Mouse (Mus musculus): ENCODE results near the gene Pde3a. TPM values are rescaled to one million over a fixed set of nuclear protein-coding genes. Genes with fewer than 3 reads are reported as not detected.

Pde3a gene
- polyA plus RNA-seq, 1 experiment = not detected

- Histone ChIP-seq H3K27me3 (ENCODE audit: control insufficient read depth, insufficient read depth, insufficient read length) (no peaks in the 10 kb centered on the region), H3K79me2 (ENCODE audit: control insufficient read depth, insufficient read depth) (no peaks in the 10 kb centered on the region), H3K4me2 (ENCODE audit: low read depth) (no peak overlapping the region), H3K36me3 (ENCODE audit: control insufficient read depth, insufficient read depth) (no peaks in the 10 kb centered on the region), H3K4me3 (no peak overlapping the region), H3ac (ENCODE audit: control insufficient read depth, insufficient read length) (no peak overlapping the region)
- no peak for TF ChIP-seq CEBPB (IDR thresholded peaks at IDR 0.05; ENCODE audit: insufficient read depth, poor library complexity, severe bottlenecking)
- no peak for TF ChIP-seq TCF3 (IDR thresholded peaks at IDR 0.05; ENCODE audit: insufficient read length, low read depth)
- TF ChIP-seq TCF12 (IDR thresholded peaks at IDR 0.05; ENCODE audit: insufficient read depth, poor library complexity, severe bottlenecking) = no peak
- TF ChIP-seq REST (IDR thresholded peaks at IDR 0.05; ENCODE audit: insufficient read depth, insufficient read length) = no peak
- TF ChIP-seq E2F4 (IDR thresholded peaks at IDR 0.05; ENCODE audit: insufficient read depth) = no peak
- no peak for TF ChIP-seq SRF (IDR thresholded peaks at IDR 0.05; ENCODE audit: control insufficient read depth, insufficient read length, low read depth)
- TF ChIP-seq MYOG (IDR thresholded peaks at IDR 0.05; ENCODE audit: control insufficient read depth in 1 of 3, insufficient read depth in 1 of 3, insufficient read length in 2 of 3, low read depth in 2 of 3) = no peak
- no peak for TF ChIP-seq POLR2AphosphoS2 (IDR thresholded peaks at IDR 0.05; ENCODE audit: insufficient read length, low read depth)
- TF ChIP-seq USF1 (IDR thresholded peaks at IDR 0.05; ENCODE audit: low read depth) = no peak
- TF ChIP-seq MAX (IDR thresholded peaks at IDR 0.05; ENCODE audit: low read depth) = no peak
- no peak for TF ChIP-seq MYOD1 (IDR thresholded peaks at IDR 0.05; ENCODE audit: control insufficient read depth in 1 of 3, insufficient read length in 2 of 3, low read depth in 2 of 3)
- no peak for TF ChIP-seq POLR2A (IDR thresholded peaks at IDR 0.05; ENCODE audit: insufficient read length, low read depth)
Observed at GRCm38 (mm10) chr6:141232756-141233382, 16.2 kb upstream of the Pde3a start.

GRCm38 (mm10) chr6:141241809-141242208 is 7.3 kb upstream of the Pde3a start:
- H3K36me3 ChIP-seq (ENCODE audit: control insufficient read depth, insufficient read depth) = no peaks in the 10 kb centered on the region
- no peak for TF ChIP-seq REST (IDR thresholded peaks at IDR 0.05; ENCODE audit: insufficient read depth, insufficient read length)
- TF ChIP-seq TCF3 (IDR thresholded peaks at IDR 0.05; ENCODE audit: insufficient read length, low read depth) = no peak
- no peak for TF ChIP-seq POLR2AphosphoS2 (IDR thresholded peaks at IDR 0.05; ENCODE audit: insufficient read length, low read depth)
- no peak for TF ChIP-seq USF1 (IDR thresholded peaks at IDR 0.05; ENCODE audit: low read depth)
- no peak for TF ChIP-seq SRF (IDR thresholded peaks at IDR 0.05; ENCODE audit: control insufficient read depth, insufficient read length, low read depth)
- no peak for TF ChIP-seq POLR2A (IDR thresholded peaks at IDR 0.05; ENCODE audit: insufficient read length, low read depth)
- no peak for TF ChIP-seq TCF12 (IDR thresholded peaks at IDR 0.05; ENCODE audit: insufficient read depth, poor library complexity, severe bottlenecking)
- no peak for TF ChIP-seq E2F4 (IDR thresholded peaks at IDR 0.05; ENCODE audit: insufficient read depth)
- TF ChIP-seq MYOD1 (IDR thresholded peaks at IDR 0.05; ENCODE audit: control insufficient read depth in 1 of 3, insufficient read length in 2 of 3, low read depth in 2 of 3) = no peak
- no peak for TF ChIP-seq CEBPB (IDR thresholded peaks at IDR 0.05; ENCODE audit: insufficient read depth, poor library complexity, severe bottlenecking)
- TF ChIP-seq MYOG (IDR thresholded peaks at IDR 0.05; ENCODE audit: control insufficient read depth in 1 of 3, insufficient read depth in 1 of 3, insufficient read length in 2 of 3, low read depth in 2 of 3) = no peak
- no peak for TF ChIP-seq MAX (IDR thresholded peaks at IDR 0.05; ENCODE audit: low read depth)

DNA sequence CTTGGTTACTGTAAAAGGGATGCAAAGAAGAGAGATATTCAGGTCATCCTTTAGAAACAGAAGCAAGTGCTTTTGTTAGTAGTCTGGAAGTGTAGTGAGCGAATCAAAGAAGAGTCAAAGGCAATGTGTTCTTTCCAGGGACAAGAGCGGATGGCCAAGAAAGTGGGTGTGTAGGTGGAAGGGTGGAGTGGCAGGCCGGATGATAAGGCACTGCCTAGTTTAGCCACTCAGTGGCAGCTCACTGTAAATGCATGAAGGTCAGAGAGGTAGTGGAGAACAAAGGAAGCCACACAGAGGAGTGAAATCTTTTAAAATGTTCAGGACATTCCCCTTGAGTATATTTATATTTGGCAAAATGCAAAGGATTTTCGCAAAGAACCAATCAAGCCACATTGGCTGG is 4.0 kb upstream of the Pde3a start:
- Histone ChIP-seq H3K27me3 (ENCODE audit: control insufficient read depth, insufficient read depth, insufficient read length) (no peaks in the 10 kb centered on the region), H3K4me3 (no peak overlapping the region)

More at GRCm38 (mm10) chr6:141241809-141242208, 7.3 kb upstream of the Pde3a start:
- no peak overlapping the region for H3K4me2 ChIP-seq (ENCODE audit: low read depth)
- H3K79me2 ChIP-seq (ENCODE audit: control insufficient read depth, insufficient read depth) = no peaks in the 10 kb centered on the region
- H3K27me3 ChIP-seq (ENCODE audit: control insufficient read depth, insufficient read depth, insufficient read length) = no peaks in the 10 kb centered on the region
- H3K4me3 ChIP-seq = no peak overlapping the region
- H3ac ChIP-seq (ENCODE audit: control insufficient read depth, insufficient read length) = no peak overlapping the region

GRCm38 (mm10) chr6:141246391-141246790 is 2.7 kb upstream of the Pde3a start:
- Histone ChIP-seq H3K36me3 (ENCODE audit: control insufficient read depth, insufficient read depth) (no peaks in the 10 kb centered on the region), H3K4me2 (ENCODE audit: low read depth) (no peak overlapping the region), H3K79me2 (ENCODE audit: control insufficient read depth, insufficient read depth) (no peaks in the 10 kb centered on the region), H3K27me3 (ENCODE audit: control insufficient read depth, insufficient read depth, insufficient read length) (no peaks in the 10 kb centered on the region), H3ac (ENCODE audit: control insufficient read depth, insufficient read length) (no peak overlapping the region), H3K4me3 (no peak overlapping the region)
- TF ChIP-seq POLR2AphosphoS2 (IDR thresholded peaks at IDR 0.05; ENCODE audit: insufficient read length, low read depth) (no peak), TCF12 (IDR thresholded peaks at IDR 0.05; ENCODE audit: insufficient read depth, poor library complexity, severe bottlenecking) (no peak), MYOD1 (IDR thresholded peaks at IDR 0.05; ENCODE audit: control insufficient read depth in 1 of 3, insufficient read length in 2 of 3, low read depth in 2 of 3) (no peak), CEBPB (IDR thresholded peaks at IDR 0.05; ENCODE audit: insufficient read depth, poor library complexity, severe bottlenecking) (no peak), POLR2A (IDR thresholded peaks at IDR 0.05; ENCODE audit: insufficient read length, low read depth) (no peak), TCF3 (IDR thresholded peaks at IDR 0.05; ENCODE audit: insufficient read length, low read depth) (no peak), USF1 (IDR thresholded peaks at IDR 0.05; ENCODE audit: low read depth) (no peak), REST (IDR thresholded peaks at IDR 0.05; ENCODE audit: insufficient read depth, insufficient read length) (no peak), MYOG (IDR thresholded peaks at IDR 0.05; ENCODE audit: control insufficient read depth in 1 of 3, insufficient read depth in 1 of 3, insufficient read length in 2 of 3, low read depth in 2 of 3) (no peak), E2F4 (IDR thresholded peaks at IDR 0.05; ENCODE audit: insufficient read depth) (no peak), MAX (IDR thresholded peaks at IDR 0.05; ENCODE audit: low read depth) (no peak), SRF (IDR thresholded peaks at IDR 0.05; ENCODE audit: control insufficient read depth, insufficient read length, low read depth) (no peak)

More for the DNA sequence above, 4.0 kb upstream of the Pde3a start:
- Histone ChIP-seq H3ac (ENCODE audit: control insufficient read depth, insufficient read length) (no peak overlapping the region), H3K79me2 (ENCODE audit: control insufficient read depth, insufficient read depth) (no peaks in the 10 kb centered on the region), H3K36me3 (ENCODE audit: control insufficient read depth, insufficient read depth) (no peaks in the 10 kb centered on the region), H3K4me2 (ENCODE audit: low read depth) (no peak overlapping the region)
- TF ChIP-seq TCF3 (IDR thresholded peaks at IDR 0.05; ENCODE audit: insufficient read length, low read depth) (no peak), MAX (IDR thresholded peaks at IDR 0.05; ENCODE audit: low read depth) (no peak), MYOG (IDR thresholded peaks at IDR 0.05; ENCODE audit: control insufficient read depth in 1 of 3, insufficient read depth in 1 of 3, insufficient read length in 2 of 3, low read depth in 2 of 3) (no peak), TCF12 (IDR thresholded peaks at IDR 0.05; ENCODE audit: insufficient read depth, poor library complexity, severe bottlenecking) (no peak), MYOD1 (IDR thresholded peaks at IDR 0.05; ENCODE audit: control insufficient read depth in 1 of 3, insufficient read length in 2 of 3, low read depth in 2 of 3) (no peak), REST (IDR thresholded peaks at IDR 0.05; ENCODE audit: insufficient read depth, insufficient read length) (no peak), POLR2A (IDR thresholded peaks at IDR 0.05; ENCODE audit: insufficient read length, low read depth) (no peak)

All from myocyte (in vitro differentiated cells).